8 mouse cellular contexts compared by ENCODE assay signal in genomic region chr12:4769333-4769723, GRCm38 (mm10). TPM values are rescaled to one million over a fixed set of nuclear protein-coding genes. Genes with fewer than 3 reads are reported as not detected.
DNase-seq lines count a peak whose midpoint lies in the region; ATAC-seq and TF ChIP-seq lines count a peak whose summit lies in the region.

No protein-coding gene starts in this region.

- no peaks in the 10 kb centered on the region for H3K4me1 ChIP-seq in lung, adult 2 months (ENCODE audit: control insufficient read depth, insufficient read depth, low read length)
- peaks cover 13% of the 10 kb centered on the region for H3K4me1 ChIP-seq in erythroblast, embryonic 14.5 days (ENCODE audit: control insufficient read depth)
- no peaks in the 10 kb centered on the region for H3K4me1 ChIP-seq in limb, embryonic 11.5 days (ENCODE audit: control insufficient read depth, insufficient read depth, low read length)
- peaks cover 4% of the 10 kb centered on the region for H3K4me1 ChIP-seq in neural tube, embryonic 13.5 days (replicated peaks)

- no peak for TF ChIP-seq POLR2A in lung, adult 2 months (IDR thresholded peaks at IDR 0.05; ENCODE audit: borderline replicate concordance, extremely low read depth, low read depth, low read length)

- peak overlapping the region; percentile 90 for H3K9ac ChIP-seq in limb, embryonic 11.5 days (ENCODE audit: low read length)
- peak overlapping the region; percentile 82 for H3K9ac ChIP-seq in neural tube, embryonic 13.5 days

- 19% methylated on average over 13 of the region's 13 CpGs for WGBS in lung, adult 2 months
- WGBS in limb, embryonic 11.5 days = 20% methylated on average over 13 of the region's 13 CpGs
- WGBS in neural tube, embryonic 13.5 days = 17% methylated on average over 13 of the region's 13 CpGs

- peak overlapping the region; percentile 98 for H3K4me3 ChIP-seq in lung, adult 2 months (replicated peaks; ENCODE audit: extremely low read depth, low read depth, low read length)
- peak overlapping the region; percentile 87 for H3K4me3 ChIP-seq in erythroblast, embryonic 14.5 days (replicated peaks)
- H3K4me3 ChIP-seq in limb, embryonic 11.5 days (ENCODE audit: low read depth, low read length) = peak overlapping the region; percentile 58
- H3K4me3 ChIP-seq in neural tube, embryonic 13.5 days = peak overlapping the region; percentile 61

- ATAC-seq in limb, embryonic 11.5 days (ENCODE audit: insufficient number of reproducible peaks, low FRiP score, low TSS enrichment, low read depth) = no peak
- peak; percentile 59 for ATAC-seq in neural tube, embryonic 13.5 days (ENCODE audit: low read depth)

- no peak for TF ChIP-seq CTCF in lung, adult 2 months (IDR thresholded peaks at IDR 0.05; ENCODE audit: insufficient read depth, low read length)

- peak overlapping the region; percentile 53 for H3K4me2 ChIP-seq in limb, embryonic 11.5 days (ENCODE audit: low read depth, severe bottlenecking)
- peak overlapping the region; percentile 54 for H3K4me2 ChIP-seq in neural tube, embryonic 13.5 days

- DNase-seq in lung, adult 2 months = no peak
- DNase-seq in lung, postnatal 36 days = no peak
- no peak for DNase-seq in limb, embryonic 11.5 days (ENCODE audit: low spot score)
- DNase-seq in c-Kit-positive CD71-positive TER-119-positive erythroid progenitor cells, embryonic 14.5 days (ENCODE audit: low spot score) = no peak
- DNase-seq in thymus, postnatal 14 days = no peak
- DNase-seq in thymus, postnatal 36 days = no peak

- no peaks in the 10 kb centered on the region for H3K36me3 ChIP-seq in erythroblast, embryonic 14.5 days (ENCODE audit: control insufficient read depth)
- H3K36me3 ChIP-seq in limb, embryonic 11.5 days (ENCODE audit: control insufficient read depth, insufficient read depth, low read length) = no peaks in the 10 kb centered on the region
- H3K36me3 ChIP-seq in neural tube, embryonic 13.5 days = no peaks in the 10 kb centered on the region

- H3K9me3 ChIP-seq in erythroblast, embryonic 14.5 days (ENCODE audit: control insufficient read depth, low read length) = no peaks in the 10 kb centered on the region
- no peaks in the 10 kb centered on the region for H3K9me3 ChIP-seq in limb, embryonic 11.5 days (ENCODE audit: control insufficient read depth, low read length)
- H3K9me3 ChIP-seq in neural tube, embryonic 13.5 days = no peaks in the 10 kb centered on the region

- no peaks in the 10 kb centered on the region for H3K27me3 ChIP-seq in erythroblast, embryonic 14.5 days (ENCODE audit: control insufficient read depth)
- no peaks in the 10 kb centered on the region for H3K27me3 ChIP-seq in limb, embryonic 11.5 days (ENCODE audit: control insufficient read depth, insufficient read depth, low read length)
- no peaks in the 10 kb centered on the region for H3K27me3 ChIP-seq in neural tube, embryonic 13.5 days

- H3K27ac ChIP-seq in limb, embryonic 11.5 days (replicated peaks; ENCODE audit: low read depth, low read length) = peak overlapping the region; percentile 77; the same call in 1 of the 2 replicates
- peak overlapping the region; percentile 95 for H3K27ac ChIP-seq in neural tube, embryonic 13.5 days (replicated peaks)

RNA-seq across cellular contexts. Expression of gene Fam228b, which starts 0.3 kb away (rescaled TPM):
- polyA plus RNA-seq in lung, adult 2 months (2012; rRNA removed) = 0.12 and 0.72 TPM in 2 replicates
- 0.01 and 0.02 TPM in 2 replicates for polyA plus RNA-seq in erythroblast, embryonic 14.5 days (2012)
- 3.7 and 4.3 TPM in 2 replicates for polyA plus RNA-seq in limb, embryonic 11.5 days (2014; fragmentation: Nextera tagmentation; extraction: Ambion mirVana)
- polyA plus RNA-seq in neural tube, embryonic 13.5 days (2015; fragmentation: Nextera tagmentation; extraction: Ambion mirVana) = 3.5 and 4.8 TPM in 2 replicates

RNA-seq across cellular contexts. Expression of gene Pfn4, which starts 0.5 kb away (rescaled TPM):
- polyA plus RNA-seq in lung, adult 2 months (2012; rRNA removed) = 0.08 and 0.10 TPM in 2 replicates
- polyA plus RNA-seq in erythroblast, embryonic 14.5 days (2012) = not detected in 2 replicates
- 2.4 TPM in 2 replicates for polyA plus RNA-seq in limb, embryonic 11.5 days (2014; fragmentation: Nextera tagmentation; extraction: Ambion mirVana)
- polyA plus RNA-seq in neural tube, embryonic 13.5 days (2015; fragmentation: Nextera tagmentation; extraction: Ambion mirVana) = 8.4 and 10.8 TPM in 2 replicates

RNA-seq across cellular contexts. Expression of gene Fam228a, which starts 31.1 kb away (rescaled TPM):
- not detected in 2 replicates for polyA plus RNA-seq in lung, adult 2 months (2012; rRNA removed)
- polyA plus RNA-seq in erythroblast, embryonic 14.5 days (2012) = not detected in 2 replicates
- 0.28 and 0.30 TPM in 2 replicates for polyA plus RNA-seq in limb, embryonic 11.5 days (2014; fragmentation: Nextera tagmentation; extraction: Ambion mirVana)
- polyA plus RNA-seq in neural tube, embryonic 13.5 days (2015; fragmentation: Nextera tagmentation; extraction: Ambion mirVana) = 0.45 and 0.66 TPM in 2 replicates

RNA-seq across cellular contexts. Expression of gene Sf3b6, which starts 48.0 kb away (rescaled TPM):
- 33.4 and 60.8 TPM in 2 replicates for polyA plus RNA-seq in lung, adult 2 months (2012; rRNA removed)
- 0.51 and 0.52 TPM in 2 replicates for polyA plus RNA-seq in erythroblast, embryonic 14.5 days (2012)
- 318 and 326 TPM in 2 replicates for polyA plus RNA-seq in limb, embryonic 11.5 days (2014; fragmentation: Nextera tagmentation; extraction: Ambion mirVana)
- 245 and 256 TPM in 2 replicates for polyA plus RNA-seq in neural tube, embryonic 13.5 days (2015; fragmentation: Nextera tagmentation; extraction: Ambion mirVana)
